Mouse (Mus musculus) left cerebral cortex, adult 2 months (tissue): ENCODE measurements at regions not wholly inside any gene's neighbourhood (a gene's known extent, or its start where the extent isn't known, plus 50 kb on each side); places are given as distances from the start of the nearest gene placed in this dataset.

ENCODE experiments used
- DNase-seq, 2 experiments: peaks; one replicate each; pipeline ENCODE4 v3.0.0; 2021 to 2022; ENCODE audit warnings: low spot score in 2 of 2, mixed read lengths in 1 of 2; ENCODE audit errors: extremely low spot score in 1 of 2
- H3K27ac ChIP-seq: fragments of 200-600 bp; 2 replicates; pipeline ENCODE4 v1.8.1; 2022
- H3K4me3 ChIP-seq: fragments of 200-600 bp; 2 replicates; pipeline ENCODE4 v1.8.1; 2022
- CTCF ChIP-seq: fragments of 200-600 bp; IDR thresholded peaks from 2 replicates; pipeline ENCODE4 v1.8.1; 2022; ENCODE audit warnings: antibody characterized with exemption, mild to moderate bottlenecking, moderate library complexity
- intact Hi-C: fragments of 180-260 bp; cut with DNase I; formaldehyde crosslinking; loops from one replicate; pipeline ENCODE4 v1.15.1; 2025

- TF ChIP-seq CTCF: no peak
- no peak overlapping the region for H3K27ac ChIP-seq
- intact Hi-C loops: no loop called here
- no peak overlapping the region for H3K4me3 ChIP-seq
- no peak for DNase-seq
Observed at GRCm38 (mm10) chr7:69326311-69326710, 577.3 kb upstream of the Arrdc4 start.

- H3K27ac ChIP-seq: no peak overlapping the region
Observed at GRCm38 (mm10) chr7:69277056-69277705, 528.1 kb upstream of the Arrdc4 start.

GRCm38 (mm10) chr7:69276376-69277055 lies 527.5 kb upstream of the Arrdc4 start:
- no peak overlapping the region for H3K27ac ChIP-seq
- intact Hi-C loops: no loop called here
- TF ChIP-seq CTCF: no peak
- H3K4me3 ChIP-seq: no peak overlapping the region
- no peak for DNase-seq

More at GRCm38 (mm10) chr7:69277056-69277705, 528.1 kb upstream of the Arrdc4 start:
- intact Hi-C loops: no loop called here
- DNase-seq: no peak
- no peak for TF ChIP-seq CTCF
- H3K4me3 ChIP-seq: no peak overlapping the region

- no peak overlapping the region for H3K4me3 ChIP-seq
- intact Hi-C loops: no loop called here
- no peak overlapping the region for H3K27ac ChIP-seq
- TF ChIP-seq CTCF: no peak
- DNase-seq: no peak
Observed at GRCm38 (mm10) chr7:69273670-69274069, 524.6 kb upstream of the Arrdc4 start.

- no peak for DNase-seq
- intact Hi-C loops: no loop called here
- Histone ChIP-seq H3K27ac (no peak overlapping the region), H3K4me3 (no peak overlapping the region)
- no peak for TF ChIP-seq CTCF
Observed at GRCm38 (mm10) chr7:69244519-69244918, 495.5 kb upstream of the Arrdc4 start.

- no peak overlapping the region for H3K4me3 ChIP-seq
- intact Hi-C loops: loop anchor here (5.0 kb wide), 1 partner anchor 56 kb away; no protein-coding TSS in a partner anchor
- peak overlapping the region; percentile 73 for H3K27ac ChIP-seq
- DNase-seq: peak; percentile 50 to 55
- no peak for TF ChIP-seq CTCF
Observed at GRCm38 (mm10) chr7:69233296-69233695, 484.3 kb upstream of the Arrdc4 start.

- no peak overlapping the region for H3K4me3 ChIP-seq
- peak; percentile 9 to 15 for DNase-seq
- intact Hi-C loops: no loop called here
- no peak overlapping the region for H3K27ac ChIP-seq
- no peak; the same call in none of the 2 replicates for TF ChIP-seq CTCF
Observed at GRCm38 (mm10) chr7:69217871-69218270, 468.8 kb upstream of the Arrdc4 start.
